Mouse (Mus musculus): ENCODE results near the gene Slc26a10.

Slc26a10 gene

GRCm38 (mm10) chr10:127179871-127180694 lies at the start of gene Slc26a10:
Gene Slc26a10 (minus strand): TSS chr10:127180645.
- peak; percentile 68 for DNase-seq

GRCm38 (mm10) chr10:127228897-127229296 lies 48.5 kb upstream of the Slc26a10 start:
- DNase-seq, result peak; percentile 21

GRCm38 (mm10) chr10:127227163-127227562 lies 46.7 kb upstream of the Slc26a10 start:
- peak; percentile 19 for DNase-seq

GRCm38 (mm10) chr10:127226318-127226895 lies 46.0 kb upstream of the Slc26a10 start:
- DNase-seq, result peak; percentile 31

GRCm38 (mm10) chr10:127225732-127226131 lies 45.3 kb upstream of the Slc26a10 start:
- DNase-seq, result peak; percentile 47

GRCm38 (mm10) chr10:127225213-127225612 lies 44.8 kb upstream of the Slc26a10 start:
- DNase-seq, result no peak

GRCm38 (mm10) chr10:127218339-127218738 lies 37.9 kb upstream of the Slc26a10 start:
- no peak for DNase-seq

GRCm38 (mm10) chr10:127217177-127217576 lies 36.7 kb upstream of the Slc26a10 start:
- DNase-seq, result no peak

GRCm38 (mm10) chr10:127216456-127216855 lies 36.0 kb upstream of the Slc26a10 start:
- no peak for DNase-seq

- no peak for DNase-seq
These were observed 34.0 kb upstream of the Slc26a10 start for GRCm38 (mm10) chr10:127214422-127214803.

GRCm38 (mm10) chr10:127213704-127214421 lies 33.4 kb upstream of the Slc26a10 start:
- no peak for DNase-seq

- DNase-seq, result no peak
These were observed 32.8 kb upstream of the Slc26a10 start for GRCm38 (mm10) chr10:127213272-127213671.

GRCm38 (mm10) chr10:127211414-127211854 lies 31.0 kb upstream of the Slc26a10 start, which contains the start of gene Pip4k2c:
Gene Pip4k2c (minus strand): TSS chr10:127211585.
- DNase-seq, result peak; percentile 93

- no peak for DNase-seq
These were observed 30.5 kb upstream of the Slc26a10 start for GRCm38 (mm10) chr10:127210961-127211405.

- no peak for DNase-seq
These were observed 29.6 kb upstream of the Slc26a10 start for GRCm38 (mm10) chr10:127209928-127210570.

GRCm38 (mm10) chr10:127208921-127209320 lies 28.5 kb upstream of the Slc26a10 start:
- DNase-seq, result no peak

GRCm38 (mm10) chr10:127205373-127205772 lies 24.9 kb upstream of the Slc26a10 start:
- DNase-seq, result no peak

- no peak for DNase-seq
These were observed 24.1 kb upstream of the Slc26a10 start for GRCm38 (mm10) chr10:127204589-127204988.

GRCm38 (mm10) chr10:127203106-127203505 lies 22.7 kb upstream of the Slc26a10 start:
- DNase-seq, result no peak

- no peak for DNase-seq
These were observed 19.8 kb upstream of the Slc26a10 start for GRCm38 (mm10) chr10:127200279-127200678.

- no peak for DNase-seq
These were observed 19.0 kb upstream of the Slc26a10 start for GRCm38 (mm10) chr10:127199474-127199873.

- DNase-seq, result no peak
These were observed 18.6 kb upstream of the Slc26a10 start for GRCm38 (mm10) chr10:127199068-127199467.

- no peak for DNase-seq
These were observed 18.0 kb upstream of the Slc26a10 start for GRCm38 (mm10) chr10:127198492-127198891.

All from right cerebral cortex, postnatal 25 days (tissue).